Mouse (Mus musculus) T-helper 1 cell (primary cell): ENCODE data around the gene Ctc1.

Source experiments
- in situ Hi-C: fragments of 300-600 bp; cut with MboI, MseI; formaldehyde crosslinking; loops from one replicate; pipeline ENCODE4 v1.15.1; 2025; ENCODE audit warnings: high pct_unique_total_duplicates

Ctc1 gene

DNA sequence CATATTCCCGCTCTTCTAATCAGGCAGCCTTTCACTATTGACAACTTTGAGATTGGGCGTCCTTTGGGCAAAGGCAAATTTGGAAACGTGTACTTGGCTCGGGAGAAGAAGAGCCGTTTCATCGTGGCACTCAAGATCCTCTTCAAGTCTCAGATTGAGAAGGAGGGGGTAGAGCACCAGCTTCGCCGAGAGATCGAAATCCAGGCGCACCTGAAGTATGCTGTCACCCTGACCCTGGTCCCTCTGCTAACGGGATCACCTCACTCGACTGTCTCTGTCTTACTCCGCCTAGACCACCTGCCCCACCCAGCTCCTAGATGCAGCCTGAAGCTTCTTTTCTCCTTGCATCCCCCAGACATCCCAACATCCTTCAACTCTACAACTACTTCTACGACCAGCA lies 32.4 kb downstream of the Ctc1 start:
- in situ Hi-C loops = no loop called here

- in situ Hi-C loops = no loop called here
These were observed 35.0 kb downstream of the Ctc1 start for GRCm38 (mm10) chr11:69050748-69051147.

DNA sequence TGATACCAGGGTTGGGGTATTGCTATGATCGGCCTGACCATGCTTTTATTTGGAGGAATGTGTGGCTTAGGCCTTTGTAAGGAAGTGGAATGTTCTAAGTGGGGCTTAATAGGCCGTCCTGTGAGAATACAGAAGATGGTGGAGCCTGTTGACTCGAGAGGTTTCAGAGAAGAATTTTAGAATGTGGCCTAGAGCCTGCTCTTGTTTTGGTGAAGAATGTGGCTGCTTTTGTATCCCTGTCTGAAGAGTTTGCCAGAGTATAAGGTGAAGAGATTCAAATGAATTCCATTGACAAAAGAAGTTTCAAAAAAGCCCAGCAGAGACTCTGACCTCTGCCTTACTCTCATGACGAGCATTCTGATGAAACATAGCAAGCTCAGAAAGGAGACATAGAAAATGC lies 36.1 kb downstream of the Ctc1 start:
- in situ Hi-C loops = no loop called here

GRCm38 (mm10) chr11:69052824-69053421 lies 37.2 kb downstream of the Ctc1 start:
- in situ Hi-C loops = no loop called here

GRCm38 (mm10) chr11:69053848-69054247 lies 38.1 kb downstream of the Ctc1 start:
- in situ Hi-C loops = no loop called here

DNA sequence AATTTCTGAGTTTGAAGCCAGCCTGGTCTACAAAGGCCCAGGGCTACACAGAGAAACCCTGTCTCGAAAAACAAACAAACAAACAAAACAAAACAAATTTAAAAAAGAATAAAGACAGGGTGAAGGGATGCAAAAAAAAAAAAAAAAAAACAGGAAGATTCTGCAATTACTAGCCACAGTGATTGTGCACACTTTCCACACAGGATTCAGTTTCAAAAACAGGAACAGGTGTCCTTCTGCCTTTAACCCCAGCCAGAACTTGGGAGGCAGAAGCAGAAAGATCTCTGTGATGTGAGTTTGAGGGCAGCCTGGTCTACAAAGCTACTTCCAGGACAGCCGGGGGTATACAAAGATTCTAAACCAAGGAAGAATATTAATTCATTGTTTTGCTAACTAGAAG lies 42.6 kb downstream of the Ctc1 start:
- in situ Hi-C loops = no loop called here

DNA sequence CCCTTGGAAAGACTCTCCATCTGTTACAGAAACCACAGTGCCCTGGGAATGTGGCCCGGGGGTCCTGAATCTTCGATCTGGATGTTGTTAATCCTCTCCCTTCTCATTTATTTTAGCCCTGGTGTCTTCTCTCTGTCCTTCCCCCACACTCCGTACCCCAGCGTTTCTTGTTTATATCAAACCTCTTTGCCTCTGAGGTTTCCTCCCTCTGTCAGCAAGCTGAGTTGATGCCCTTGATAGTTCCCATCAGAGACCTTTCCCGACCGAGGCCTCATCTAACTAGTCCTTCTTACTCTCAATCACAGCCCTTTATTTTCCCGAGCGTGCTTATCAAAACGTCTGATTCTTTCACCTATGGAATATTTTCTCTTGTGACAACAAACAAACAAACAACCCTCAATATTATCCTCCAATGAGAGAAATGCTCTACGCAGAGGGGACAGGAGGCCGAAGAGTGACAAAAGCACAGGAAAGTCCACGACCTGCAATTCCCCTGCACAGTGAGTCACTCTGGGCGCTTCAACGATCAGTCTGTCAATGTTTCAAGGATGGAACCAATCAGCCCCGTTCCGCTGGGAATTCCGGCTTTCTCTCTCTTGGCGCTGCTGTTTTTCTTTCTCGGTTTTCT lies 43.1 kb downstream of the Ctc1 start:
- in situ Hi-C loops = no loop called here

GRCm38 (mm10) chr11:69059357-69059974 lies 43.8 kb downstream of the Ctc1 start, which contains the start of gene Borcs6:
Borcs6 (plus strand) TSS chr11:69059717.
- in situ Hi-C loops = no loop called here

GRCm38 (mm10) chr11:69059975-69060411 lies 44.3 kb downstream of the Ctc1 start:
- in situ Hi-C loops = loop anchor here (5.0 to 10.0 kb wide), 2 partner anchors 62 to 175 kb away; partner anchors contain the start of genes 9130213A22Rik, Gucy2e and Hes7

DNA sequence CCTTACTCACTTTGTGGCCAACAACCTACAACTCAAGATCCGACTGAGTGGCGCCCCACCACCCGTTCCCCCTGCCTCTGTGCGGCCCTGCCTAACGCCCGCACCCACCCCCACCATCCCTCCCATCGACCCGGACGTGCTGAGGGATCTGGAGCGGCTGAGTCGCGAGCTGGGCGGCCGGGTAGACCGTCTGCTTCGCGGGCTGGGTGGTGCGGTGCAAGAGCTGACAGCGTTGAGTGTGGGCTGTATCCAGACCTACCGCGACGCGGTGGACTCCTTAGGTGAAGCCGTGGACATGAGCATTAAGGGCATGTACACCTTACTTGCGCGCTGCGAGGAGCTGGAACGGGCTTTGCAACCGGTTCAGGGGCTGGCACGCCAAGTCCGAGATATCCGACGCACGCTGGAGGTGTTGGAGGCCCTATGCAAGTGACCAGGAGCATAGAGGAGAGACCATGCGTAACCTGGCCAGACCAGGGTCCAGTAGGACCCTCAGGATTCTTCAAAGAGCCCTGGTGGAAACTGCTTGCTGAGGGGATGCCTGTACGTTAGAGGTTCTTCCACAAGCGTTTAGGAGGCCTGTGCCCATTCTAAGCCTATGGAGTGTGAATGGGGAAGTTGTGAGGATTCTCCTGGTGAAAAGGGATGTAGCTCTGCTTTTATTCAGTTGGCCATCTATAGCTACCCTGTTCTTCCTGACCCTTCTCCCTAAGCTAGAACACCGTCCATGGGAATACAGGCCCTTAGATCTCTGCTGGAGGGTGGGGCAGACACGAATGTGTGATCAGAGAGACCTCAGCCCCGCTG lies 44.9 kb downstream of the Ctc1 start:
- in situ Hi-C loops = loop anchor here (5.0 to 10.0 kb wide), 2 partner anchors 62 to 174 kb away; partner anchors contain the start of genes 9130213A22Rik, Gucy2e and Hes7

- in situ Hi-C loops = loop anchor here (5.0 to 10.0 kb wide), 2 partner anchors 61 to 173 kb away; partner anchors contain the start of genes 9130213A22Rik, Gucy2e and Hes7
These were observed 45.7 kb downstream of the Ctc1 start for GRCm38 (mm10) chr11:69061255-69061912.

GRCm38 (mm10) chr11:69062194-69062760 lies 46.6 kb downstream of the Ctc1 start:
- in situ Hi-C loops = loop anchor here (5.0 to 10.0 kb wide), 2 partner anchors 60 to 173 kb away; partner anchors contain the start of genes 9130213A22Rik, Gucy2e and Hes7

DNA sequence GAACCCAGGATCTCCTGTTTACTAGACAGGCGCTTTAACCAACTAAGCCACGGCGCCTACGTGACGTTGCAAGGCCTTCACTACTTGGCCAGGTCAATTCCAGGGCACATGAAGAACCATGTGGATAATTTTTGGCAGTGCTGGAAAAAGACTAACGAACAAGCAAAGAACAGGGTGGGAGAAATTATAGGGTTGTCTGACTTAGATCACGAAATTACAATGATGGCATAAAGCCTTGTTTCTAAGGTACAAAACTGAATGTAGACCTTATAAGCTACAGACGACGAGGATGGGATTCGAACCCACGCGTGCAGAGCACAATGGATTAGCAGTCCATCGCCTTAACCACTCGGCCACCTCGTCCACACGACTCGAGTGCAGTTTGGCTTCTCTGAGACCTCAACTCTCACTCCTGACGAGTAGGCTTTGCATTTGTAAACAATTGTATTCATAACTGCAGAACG lies 47.1 kb downstream of the Ctc1 start:
- in situ Hi-C loops = loop anchor here (5.0 to 10.0 kb wide), 2 partner anchors 60 to 172 kb away; partner anchors contain the start of genes 9130213A22Rik, Gucy2e and Hes7

DNA sequence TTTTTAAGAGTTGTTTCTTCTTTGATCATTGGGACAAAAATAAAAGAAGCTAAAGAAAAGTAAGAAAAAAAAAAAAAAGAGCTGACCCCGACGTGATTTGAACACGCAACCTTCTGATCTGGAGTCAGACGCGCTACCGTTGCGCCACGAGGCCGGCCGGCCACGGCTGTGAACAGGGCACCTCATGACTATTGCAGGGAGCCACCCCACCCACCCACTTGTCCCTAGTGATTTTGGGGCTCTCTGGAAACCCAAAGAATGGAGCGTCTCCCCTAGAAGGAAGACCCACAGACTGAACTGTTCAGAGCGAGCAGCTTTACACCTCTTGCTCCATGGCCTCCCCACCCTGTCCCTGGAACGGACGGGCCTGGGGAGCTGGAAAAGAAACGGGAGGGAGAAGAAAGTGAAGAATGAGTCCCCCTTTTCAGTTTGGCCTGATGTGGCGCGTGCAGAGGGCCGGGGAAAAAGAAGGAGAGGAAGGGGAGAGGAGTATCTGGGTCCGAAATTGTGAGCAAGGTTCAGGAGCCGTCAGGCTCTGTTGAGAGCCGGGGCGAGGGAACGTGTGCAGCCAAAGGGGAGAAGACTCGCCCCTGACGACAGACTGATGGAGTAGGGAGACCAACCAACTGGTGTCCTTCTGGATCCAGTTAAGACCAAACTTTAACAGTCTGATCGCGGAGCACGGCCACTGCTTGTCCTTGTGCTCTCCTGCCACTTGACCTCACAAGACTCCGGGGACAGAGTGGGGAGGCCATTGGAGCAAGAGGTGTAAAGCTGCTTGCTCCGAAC lies 47.9 kb downstream of the Ctc1 start:
- in situ Hi-C loops = loop anchor here (5.0 to 10.0 kb wide), 2 partner anchors 59 to 171 kb away; partner anchors contain the start of genes 9130213A22Rik, Gucy2e and Hes7

- in situ Hi-C loops = loop anchor here (5.0 to 10.0 kb wide), 2 partner anchors 58 to 170 kb away; partner anchors contain the start of genes 9130213A22Rik, Gucy2e and Hes7
These were observed 48.8 kb downstream of the Ctc1 start for GRCm38 (mm10) chr11:69064259-69065133.

- in situ Hi-C loops = loop anchor here (10.0 kb wide), 1 partner anchor 169 kb away; the partner anchor contains the start of gene Gucy2e
These were observed 49.7 kb downstream of the Ctc1 start for GRCm38 (mm10) chr11:69065394-69065925.

- in situ Hi-C loops = loop anchor here (10.0 kb wide), 1 partner anchor 168 kb away; the partner anchor contains the start of gene Gucy2e
These were observed 50.6 kb downstream of the Ctc1 start for GRCm38 (mm10) chr11:69066163-69066861.
